Mouse (Mus musculus) myocyte (in vitro differentiated cells): ENCODE results near the gene Plppr4. TPM values are rescaled to one million over a fixed set of nuclear protein-coding genes. Genes with fewer than 3 reads are reported as not detected.

Experiments used
- H3K27me3 ChIP-seq: one replicate; pipeline ENCODE4 v1.6.1; 2011; ENCODE audit not compliant: control insufficient read depth, insufficient read depth, insufficient read length
- H3K36me3 ChIP-seq: one replicate; pipeline ENCODE4 v1.6.1; 2011; ENCODE audit not compliant: control insufficient read depth, insufficient read depth
- H3K4me2 ChIP-seq: one replicate; pipeline ENCODE4 v1.6.1; 2011; ENCODE audit warnings: low read depth, control low read depth
- H3K4me3 ChIP-seq: one replicate; pipeline ENCODE4 v1.5.1; 2011; ENCODE audit warnings: mild to moderate bottlenecking, control low read depth, moderate library complexity
- H3K79me2 ChIP-seq: one replicate; pipeline ENCODE4 v1.6.1; 2011; ENCODE audit not compliant: control insufficient read depth, insufficient read depth
- H3ac ChIP-seq: one replicate; pipeline ENCODE4 v1.6.1; 2011; ENCODE audit not compliant: control insufficient read depth, insufficient read length
- CEBPB ChIP-seq: IDR thresholded peaks from 2 replicates; pipeline ENCODE4 v1.6.1; 2011; ENCODE audit warnings: mild to moderate bottlenecking, moderate library complexity; ENCODE audit not compliant: poor library complexity, insufficient read depth, severe bottlenecking
- E2F4 ChIP-seq: IDR thresholded peaks from one replicate; pipeline ENCODE4 v1.6.1; 2011; ENCODE audit warnings: mild to moderate bottlenecking, control low read depth, moderate library complexity; ENCODE audit not compliant: insufficient read depth
- MAX ChIP-seq: IDR thresholded peaks from one replicate; pipeline ENCODE4 v1.6.1; 2011; ENCODE audit warnings: low read depth, mild to moderate bottlenecking, control low read depth
- MYOD1 ChIP-seq, 3 experiments: IDR thresholded peaks; one replicate each; pipeline ENCODE4 v1.6.1; 2011; ENCODE audit warnings: control low read depth in 2 of 3, low read depth in 2 of 3, mild to moderate bottlenecking in 2 of 3, moderate library complexity in 1 of 3; ENCODE audit not compliant: insufficient read length in 2 of 3, control insufficient read depth in 1 of 3
- MYOG ChIP-seq, 3 experiments: IDR thresholded peaks; one replicate each; pipeline ENCODE4 v1.6.1; 2011; ENCODE audit warnings: control low read depth in 2 of 3, low read depth in 2 of 3, mild to moderate bottlenecking in 2 of 3; ENCODE audit not compliant: insufficient read length in 2 of 3, control insufficient read depth in 1 of 3, insufficient read depth in 1 of 3
- POLR2A ChIP-seq: IDR thresholded peaks from one replicate; pipeline ENCODE4 v1.6.1; 2011; ENCODE audit warnings: low read depth, mild to moderate bottlenecking, control low read depth, moderate library complexity; ENCODE audit not compliant: insufficient read length
- POLR2AphosphoS2 ChIP-seq: IDR thresholded peaks from one replicate; pipeline ENCODE4 v1.6.1; 2011; ENCODE audit warnings: low read depth, control low read depth; ENCODE audit not compliant: insufficient read length
- REST ChIP-seq: IDR thresholded peaks from one replicate; pipeline ENCODE4 v1.6.1; 2011; ENCODE audit warnings: mild to moderate bottlenecking, control low read depth, moderate library complexity; ENCODE audit not compliant: insufficient read depth, insufficient read length
- SRF ChIP-seq: IDR thresholded peaks from one replicate; pipeline ENCODE4 v1.6.1; 2011; ENCODE audit warnings: low read depth; ENCODE audit not compliant: control insufficient read depth, insufficient read length
- TCF12 ChIP-seq: IDR thresholded peaks from one replicate; pipeline ENCODE4 v1.6.1; 2011; ENCODE audit warnings: mild to moderate bottlenecking, control low read depth; ENCODE audit not compliant: poor library complexity, insufficient read depth, severe bottlenecking
- TCF3 ChIP-seq: IDR thresholded peaks from one replicate; pipeline ENCODE4 v1.6.1; 2011; ENCODE audit warnings: low read depth, control low read depth; ENCODE audit not compliant: insufficient read length
- USF1 ChIP-seq: IDR thresholded peaks from one replicate; pipeline ENCODE4 v1.6.1; 2011; ENCODE audit warnings: low read depth, mild to moderate bottlenecking, control low read depth, moderate library complexity
- polyA plus RNA-seq: library from polyadenylated mRNA; unstranded; fragments of >200 nt; fragmentation: generic; extraction: Trizol; gene quantifications from one replicate; pipeline ENCODE4 v1.2.1, GENCODE M21; 2012; ENCODE audit warnings: missing spikeins

Gene Plppr4
- polyA plus RNA-seq, 1 experiment, result not detected

- TF ChIP-seq USF1, result no peak
- TF ChIP-seq CEBPB, result no peak
- TF ChIP-seq MYOD1 (IDR thresholded peaks at IDR 0.05; ENCODE audit: control insufficient read depth in 1 of 3, insufficient read length in 2 of 3, low read depth in 2 of 3), result no peak
- TF ChIP-seq POLR2A, result no peak
- TF ChIP-seq POLR2AphosphoS2, result no peak
- no peaks in the 10 kb centered on the region for H3K36me3 ChIP-seq
- no peak overlapping the region for H3K4me3 ChIP-seq
- H3K4me2 ChIP-seq, result no peak overlapping the region
- H3K79me2 ChIP-seq, result no peaks in the 10 kb centered on the region
- no peak overlapping the region for H3ac ChIP-seq
- no peaks in the 10 kb centered on the region for H3K27me3 ChIP-seq
Observed at GRCm38 (mm10) chr3:117329485-117329884, 31.2 kb downstream of the Plppr4 start.

GRCm38 (mm10) chr3:117326551-117326950 is 34.1 kb downstream of the Plppr4 start:
- Histone ChIP-seq H3K4me2 (no peak overlapping the region), H3K4me3 (no peak overlapping the region), H3K36me3 (no peaks in the 10 kb centered on the region), H3K79me2 (no peaks in the 10 kb centered on the region), H3ac (no peak overlapping the region), H3K27me3 (no peaks in the 10 kb centered on the region)
- no peak for TF ChIP-seq TCF3
- TF ChIP-seq MYOG (IDR thresholded peaks at IDR 0.05; ENCODE audit: control insufficient read depth in 1 of 3, insufficient read depth in 1 of 3, insufficient read length in 2 of 3, low read depth in 2 of 3), result no peak
- TF ChIP-seq TCF12, result no peak
- TF ChIP-seq REST, result no peak
- no peak for TF ChIP-seq POLR2A
- TF ChIP-seq CEBPB, result no peak
- TF ChIP-seq MYOD1 (IDR thresholded peaks at IDR 0.05; ENCODE audit: control insufficient read depth in 1 of 3, insufficient read length in 2 of 3, low read depth in 2 of 3), result no peak
- no peak for TF ChIP-seq POLR2AphosphoS2
- no peak for TF ChIP-seq MAX
- TF ChIP-seq SRF, result no peak
- no peak for TF ChIP-seq E2F4
- TF ChIP-seq USF1, result no peak

GRCm38 (mm10) chr3:117319671-117320070 is 41.0 kb downstream of the Plppr4 start:
- Histone ChIP-seq H3K36me3 (no peaks in the 10 kb centered on the region), H3K27me3 (no peaks in the 10 kb centered on the region), H3K79me2 (no peaks in the 10 kb centered on the region), H3K4me3 (no peak overlapping the region), H3ac (no peak overlapping the region), H3K4me2 (no peak overlapping the region)
- TF ChIP-seq TCF3 (no peak), MYOD1 (IDR thresholded peaks at IDR 0.05; ENCODE audit: control insufficient read depth in 1 of 3, insufficient read length in 2 of 3, low read depth in 2 of 3) (no peak), USF1 (no peak), MAX (no peak), POLR2AphosphoS2 (no peak), REST (no peak), E2F4 (no peak), POLR2A (no peak), TCF12 (no peak), CEBPB (no peak), MYOG (IDR thresholded peaks at IDR 0.05; ENCODE audit: control insufficient read depth in 1 of 3, insufficient read depth in 1 of 3, insufficient read length in 2 of 3, low read depth in 2 of 3) (no peak), SRF (no peak)

GRCm38 (mm10) chr3:117313339-117313738 is 47.3 kb downstream of the Plppr4 start:
- Histone ChIP-seq H3K36me3 (no peaks in the 10 kb centered on the region), H3K4me3 (no peak overlapping the region), H3K4me2 (no peak overlapping the region), H3ac (no peak overlapping the region), H3K27me3 (no peaks in the 10 kb centered on the region), H3K79me2 (no peaks in the 10 kb centered on the region)
- TF ChIP-seq MYOD1 (IDR thresholded peaks at IDR 0.05; ENCODE audit: control insufficient read depth in 1 of 3, insufficient read length in 2 of 3, low read depth in 2 of 3), result no peak

GRCm38 (mm10) chr3:117312097-117312496 is 48.6 kb downstream of the Plppr4 start:
- H3K4me2 ChIP-seq, result no peak overlapping the region
- TF ChIP-seq TCF3, result no peak
- no peak for TF ChIP-seq SRF
- no peak for TF ChIP-seq MYOD1 (IDR thresholded peaks at IDR 0.05; ENCODE audit: control insufficient read depth in 1 of 3, insufficient read length in 2 of 3, low read depth in 2 of 3)
- TF ChIP-seq TCF12, result no peak
- H3K27me3 ChIP-seq, result no peaks in the 10 kb centered on the region
- H3ac ChIP-seq, result no peak overlapping the region
- no peaks in the 10 kb centered on the region for H3K79me2 ChIP-seq
- H3K36me3 ChIP-seq, result no peaks in the 10 kb centered on the region
- H3K4me3 ChIP-seq, result no peak overlapping the region
